Mouse (Mus musculus) ES-CJ7 (cell line): ENCODE results near the gene Ace3.

Source experiments
- DNase-seq: peaks from one replicate; pipeline ENCODE4 v3.0.0; 2011; ENCODE audit warnings: low read depth, low spot score

Gene Ace3

GRCm38 (mm10) chr11:106037418-106037751 lies 42.9 kb downstream of the Ace3 start:
- peak; percentile 90 for DNase-seq

GRCm38 (mm10) chr11:106044349-106044748 lies 49.9 kb downstream of the Ace3 start:
- no peak for DNase-seq

GRCm38 (mm10) chr11:106045256-106045655 lies 50.8 kb downstream of the Ace3 start:
- no peak for DNase-seq

- DNase-seq: no peak
Measured at GRCm38 (mm10) chr11:106045780-106046179, 51.3 kb downstream of the Ace3 start.

DNA sequence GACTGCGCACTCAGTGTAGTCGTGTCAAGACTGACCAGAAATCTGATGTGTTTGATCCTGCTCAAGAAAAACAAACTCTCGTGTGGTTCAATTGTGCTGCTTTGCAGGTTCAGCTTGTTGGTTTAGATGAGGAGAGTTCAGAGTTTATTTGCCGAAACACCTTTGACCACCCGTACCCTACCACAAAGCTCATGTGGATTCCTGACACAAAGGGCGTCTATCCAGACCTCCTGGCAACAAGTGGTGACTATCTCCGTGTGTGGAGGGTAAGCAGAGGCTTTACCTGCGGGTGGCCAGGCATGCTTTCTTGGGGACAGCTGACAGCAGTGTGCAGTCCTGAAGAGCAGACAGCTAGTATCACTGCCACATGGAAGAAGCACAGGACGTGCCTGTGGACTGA lies 52.1 kb downstream of the Ace3 start:
- no peak for DNase-seq

GRCm38 (mm10) chr11:106053921-106054320 lies 59.4 kb downstream of the Ace3 start:
- DNase-seq: no peak

- no peak for DNase-seq
Measured at GRCm38 (mm10) chr11:106054600-106054999, 60.1 kb downstream of the Ace3 start.
